ENCODE assay signal across 19 mouse cellular contexts in genomic region chr3:152796216-152796615, GRCm38 (mm10).
"Had no signal": no experiment of that assay in that cellular context is flagged by ENCODE, and none has a peak within 500 bp of the region (broad histone marks: within the 10 kb centered on the region; RNA-seq: fewer than 3 reads in every experiment).

No protein-coding gene starts in this region.

- ATAC-seq: forebrain, postnatal 0 days; hindbrain, postnatal 0 days; intestine, embryonic 16.5 days; liver, embryonic 12.5 days had no signal

- H3K4me3 ChIP-seq: heart, adult 2 months; heart, embryonic 13.5 days; heart, embryonic 15.5 days; hindbrain, embryonic 13.5 days; hindbrain, embryonic 15.5 days; kidney, embryonic 15.5 days; limb, embryonic 13.5 days; limb, embryonic 15.5 days; liver, embryonic 12.5 days had no signal

- DNase-seq: forebrain, postnatal 0 days; gastrocnemius, postnatal 14 days; gastrocnemius, postnatal 36 days; heart, adult 2 months; heart, postnatal 14 days; heart, postnatal 36 days; layer of hippocampus, adult 9-11 months; layer of hippocampus, postnatal 36 days; left cerebral cortex, postnatal 4 days had no signal

- H3K9me3 ChIP-seq: heart, embryonic 15.5 days; hindbrain, embryonic 15.5 days; kidney, embryonic 15.5 days; limb, embryonic 13.5 days; limb, embryonic 15.5 days; liver, embryonic 12.5 days had no signal

- H3K4me1 ChIP-seq: heart, embryonic 15.5 days; hindbrain, embryonic 15.5 days; limb, embryonic 13.5 days; limb, embryonic 15.5 days; liver, embryonic 12.5 days had no signal

- H3K36me3 ChIP-seq: heart, embryonic 15.5 days; hindbrain, embryonic 15.5 days; kidney, embryonic 15.5 days had no signal

- H3K27me3 ChIP-seq: heart, embryonic 13.5 days; heart, embryonic 15.5 days; hindbrain, embryonic 13.5 days; hindbrain, embryonic 15.5 days; kidney, embryonic 15.5 days; limb, embryonic 13.5 days; limb, embryonic 15.5 days; liver, embryonic 12.5 days had no signal
